Mouse (Mus musculus) olfactory bulb, adult 2 months (tissue): ENCODE results near the gene Crip1.

Experiments
- CTCF ChIP-seq: fragments of 200-500 bp; IDR thresholded peaks from 2 replicates; pipeline ENCODE4 v1.5.1; 2012; ENCODE audit warnings: low read depth, mild to moderate bottlenecking, low read length, moderate library complexity; ENCODE audit not compliant: insufficient read depth
- POLR2A ChIP-seq: fragments of 200-500 bp; IDR thresholded peaks from 2 replicates; pipeline ENCODE4 v1.6.1; 2012; ENCODE audit warnings: mild to moderate bottlenecking, low read depth, low read length, moderate library complexity; ENCODE audit not compliant: insufficient read depth

GRCm38 (mm10) chr12:113132567-113132966, 13.5 kb upstream of the Crip1 start:
- TF ChIP-seq POLR2A (no peak), CTCF (no peak)
